Mouse (Mus musculus) neural tube, embryonic 15.5 days (tissue): ENCODE data around the gene Itgbl1. TPM values are rescaled to one million over a fixed set of nuclear protein-coding genes. Genes with fewer than 3 reads are reported as not detected.
"Not testable (repeated sequence)": the region's sequence is repeated elsewhere in the genome, so short reads cannot be mapped to it uniquely, and the experiment has no call there.

ENCODE experiments used
- ATAC-seq: fragments of 200-750 bp; cut with Nextera tagmentation; 2 replicates; pipeline ENCODE4 v1.8.0; 2017; ENCODE audit warnings: mild to moderate bottlenecking, moderate TSS enrichment, moderate library complexity; ENCODE audit not compliant: low FRiP score
- H3K27ac ChIP-seq: fragments of 300-500 bp; sonication (generic); replicated peaks from 2 replicates; pipeline ENCODE4 v1.5.1; 2015; ENCODE audit warnings: mild to moderate bottlenecking, inconsistent platforms
- H3K27me3 ChIP-seq: fragments of 300-500 bp; sonication (generic); replicated peaks from 2 replicates; pipeline ENCODE4 v1.6.1; 2015; ENCODE audit warnings: inconsistent platforms
- H3K36me3 ChIP-seq: fragments of 300-500 bp; sonication (generic); 2 replicates; pipeline ENCODE4 v1.6.1; 2015; ENCODE audit warnings: inconsistent platforms
- H3K4me1 ChIP-seq: fragments of 300-500 bp; sonication (generic); 2 replicates; pipeline ENCODE4 v1.6.1; 2015; ENCODE audit warnings: inconsistent platforms
- H3K4me2 ChIP-seq: fragments of 300-500 bp; sonication (generic); 2 replicates; pipeline ENCODE4 v1.6.1; 2015; ENCODE audit warnings: inconsistent platforms, mild to moderate bottlenecking, moderate library complexity
- H3K4me3 ChIP-seq: fragments of 300-500 bp; sonication (generic); replicated peaks from 2 replicates; pipeline ENCODE4 v1.5.1; 2015; ENCODE audit warnings: mild to moderate bottlenecking, inconsistent platforms
- H3K9ac ChIP-seq: fragments of 300-500 bp; sonication (generic); replicated peaks from 2 replicates; pipeline ENCODE4 v1.6.1; 2015; ENCODE audit warnings: mild to moderate bottlenecking, inconsistent platforms
- H3K9me3 ChIP-seq: fragments of 300-500 bp; sonication (generic); replicated peaks from 2 replicates; pipeline ENCODE4 v1.6.1; 2016; ENCODE audit warnings: inconsistent platforms
- WGBS: fragments of 180-500 bp; shearing (Covaris S2); methylation state at CpG from one replicate; pipeline ENCODE4 v1.1.7; 2015; ENCODE audit warnings: mixed read lengths; 5-methylcytosine and 5-hydroxymethylcytosine counted together
- polyA plus RNA-seq: library from polyadenylated mRNA; unstranded; fragments of >200 nt; fragmentation: Nextera tagmentation; extraction: Ambion mirVana; gene quantifications from 2 replicates; pipeline ENCODE4 v1.2.1, GENCODE M21; 2015

The Itgbl1 gene
- polyA plus RNA-seq = 3.0 and 4.4 TPM in 2 replicates

DNA sequence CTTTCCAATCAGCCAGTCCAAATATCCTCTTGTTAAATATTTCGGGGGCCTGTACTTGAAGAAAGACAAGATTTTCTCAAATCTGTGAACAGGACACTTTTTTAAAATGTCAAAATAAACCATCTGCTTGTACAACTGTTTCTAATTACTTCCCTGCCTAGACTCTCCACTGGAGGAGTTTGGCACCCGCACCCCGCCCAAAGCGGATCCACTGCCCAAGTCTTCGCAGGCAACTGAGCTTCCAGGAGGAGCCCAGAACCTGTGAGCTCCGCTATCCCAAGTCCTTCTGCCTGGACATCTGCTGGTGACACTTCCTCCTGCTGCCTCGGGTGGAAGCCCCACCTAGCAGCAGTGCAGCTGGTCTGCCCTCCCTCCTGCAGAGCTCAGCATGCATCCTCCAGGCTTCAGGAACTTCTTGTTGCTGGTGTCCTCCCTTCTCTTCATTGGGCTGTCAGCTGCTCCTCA, at the start of gene Itgbl1:
Itgbl1 (plus strand) TSS at position 51 of the 465 bp plus-strand sequence.
- H3K4me1 ChIP-seq = peaks cover 4% of the 10 kb centered on the region
- H3K27ac ChIP-seq = no peak within 1 kb of the TSS
- H3K9ac ChIP-seq = no peak within 1 kb of the TSS
- no peaks in the 10 kb centered on the region for H3K36me3 ChIP-seq
- WGBS = 52% methylated on average over 7 of the region's 7 CpGs
- H3K4me3 ChIP-seq = no peak within 1 kb of the TSS
- H3K4me2 ChIP-seq = no peak within 1 kb of the TSS
- no peak for ATAC-seq
- H3K9me3 ChIP-seq = no peaks in the 10 kb centered on the region
- H3K27me3 ChIP-seq = no peaks in the 10 kb centered on the region

DNA sequence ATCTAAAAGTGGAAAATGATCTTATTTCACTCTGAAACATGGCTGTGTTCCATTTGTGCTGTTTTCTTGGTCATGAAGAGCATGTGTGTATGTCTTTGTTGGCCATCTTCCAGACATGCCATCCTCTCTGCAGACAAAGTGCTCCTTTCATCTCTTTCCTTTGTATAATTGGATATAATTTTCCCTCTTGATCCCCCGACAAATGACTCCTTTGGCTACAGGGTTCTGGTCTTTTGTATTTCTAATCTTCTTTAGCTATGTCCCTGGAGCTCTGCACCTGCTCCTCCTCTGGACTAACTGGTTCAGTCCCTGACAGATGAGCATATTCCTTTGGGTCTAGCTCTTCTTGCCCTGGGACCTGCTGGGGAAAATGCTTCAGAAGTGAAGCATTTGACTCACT, 36.8 kb upstream of the Itgbl1 start:
- Histone ChIP-seq H3K9me3 (no peaks in the 10 kb centered on the region), H3K27ac (no peak overlapping the region), H3K36me3 (no peaks in the 10 kb centered on the region), H3K9ac (no peak overlapping the region), H3K4me1 (peaks cover 17% of the 10 kb centered on the region), H3K27me3 (no peaks in the 10 kb centered on the region), H3K4me2 (no peak overlapping the region), H3K4me3 (no peak overlapping the region)
- WGBS = 12% methylated on average over 1 of the region's 1 CpGs
- no peak for ATAC-seq

DNA sequence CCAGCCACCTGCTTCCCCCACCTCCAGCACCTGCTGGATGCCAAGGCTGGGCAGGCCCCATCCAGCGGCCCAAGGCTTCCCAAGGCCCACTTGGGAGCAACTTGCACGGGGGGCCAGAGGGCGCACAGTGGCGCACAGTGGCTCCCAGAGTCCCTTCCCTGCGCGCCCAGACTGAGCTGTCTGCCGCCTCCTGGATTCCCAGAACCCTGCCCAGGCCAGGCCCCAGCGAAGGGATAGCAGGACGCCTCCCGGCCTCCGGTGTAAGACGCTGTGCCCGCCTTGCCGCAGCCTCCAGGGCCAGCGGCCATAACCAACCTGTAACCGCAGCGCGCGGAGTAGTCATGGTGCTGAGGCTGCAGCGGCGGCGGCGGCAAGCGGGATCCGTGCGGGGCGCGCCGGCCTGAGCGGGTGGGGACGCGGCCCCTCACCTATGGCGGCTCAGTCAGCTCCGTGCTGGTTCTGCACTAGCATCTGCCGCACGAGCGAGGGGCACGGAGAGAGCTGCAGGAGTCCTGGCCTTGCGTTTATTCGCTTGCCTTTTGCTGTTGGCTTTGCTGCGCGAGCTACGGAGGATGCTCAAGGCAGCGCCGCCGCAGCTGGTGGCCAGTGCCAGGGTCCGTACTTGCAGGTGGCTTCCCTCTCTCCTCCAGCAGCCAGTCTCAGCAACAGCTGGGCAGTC, 33.1 kb upstream of the Itgbl1 start, which contains the start of gene Nalcn:
Nalcn (minus strand) TSS at position 644 of the 679 bp plus-strand sequence.
- WGBS = under 1% methylated on average over 47 of the region's 47 CpGs
- Histone ChIP-seq H3K4me2 (peak within 1 kb of the TSS; percentile 79), H3K4me1 (peaks cover 17% of the 10 kb centered on the region), H3K9ac (peak within 1 kb of the TSS; percentile 71), H3K9me3 (no peaks in the 10 kb centered on the region), H3K27me3 (no peaks in the 10 kb centered on the region), H3K4me3 (peak within 1 kb of the TSS; percentile 58), H3K27ac (peak within 1 kb of the TSS; percentile 77), H3K36me3 (no peaks in the 10 kb centered on the region)
- ATAC-seq = peak; percentile 94

DNA sequence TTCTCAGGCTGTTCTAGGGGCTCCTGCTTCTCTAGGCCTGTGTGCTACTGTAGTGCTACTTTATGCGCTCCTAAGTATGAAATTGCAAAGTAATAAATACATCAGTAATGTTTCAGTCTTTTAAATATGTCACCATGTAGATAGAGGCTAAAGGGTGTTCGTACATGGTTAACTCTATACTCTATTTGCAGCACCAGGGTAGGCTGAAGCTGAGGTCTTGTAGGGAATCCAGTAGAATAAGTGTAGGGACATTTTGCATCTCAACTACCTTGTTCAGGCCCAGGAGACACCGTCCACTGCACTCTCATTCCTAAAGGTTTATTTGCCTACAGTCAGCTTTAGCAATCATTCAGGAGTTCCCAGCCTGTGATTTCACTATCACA, 32.6 kb upstream of the Itgbl1 start:
- WGBS = 54% methylated on average over 3 of the region's 3 CpGs
- H3K4me3 ChIP-seq = peak overlapping the region; percentile 58
- H3K9ac ChIP-seq = peak overlapping the region; percentile 71
- no peaks in the 10 kb centered on the region for H3K36me3 ChIP-seq
- H3K27ac ChIP-seq = peak overlapping the region; percentile 77
- H3K27me3 ChIP-seq = no peaks in the 10 kb centered on the region
- H3K9me3 ChIP-seq = no peaks in the 10 kb centered on the region
- peaks cover 17% of the 10 kb centered on the region for H3K4me1 ChIP-seq
- peak overlapping the region; percentile 79 for H3K4me2 ChIP-seq
- peak; percentile 58 for ATAC-seq

DNA sequence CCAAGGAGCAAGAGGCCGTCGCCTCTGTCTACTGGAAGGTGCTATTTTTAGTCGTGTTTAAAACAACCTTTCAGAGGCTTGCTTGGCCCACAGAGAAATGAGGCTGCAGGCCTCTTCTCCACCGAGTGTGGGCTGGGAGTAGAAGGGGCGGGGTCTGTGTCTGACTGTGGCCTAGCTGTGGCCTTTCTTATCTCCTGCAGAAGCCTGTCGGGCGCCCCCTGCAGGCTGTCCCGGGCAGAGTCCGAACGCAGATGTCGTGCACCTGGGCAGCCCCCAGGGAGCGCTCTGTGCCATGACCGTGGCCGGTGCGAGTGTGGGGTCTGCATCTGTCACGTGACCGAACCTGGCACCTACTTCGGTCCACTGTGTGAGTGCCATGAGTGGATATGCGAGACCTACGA, 1.3 kb downstream of the Itgbl1 start:
- WGBS = 17% methylated on average over 20 of the region's 20 CpGs
- Histone ChIP-seq H3K4me3 (peak overlapping the region; percentile 14; the same call in 1 of the 2 replicates), H3K9ac (no peak overlapping the region), H3K4me2 (peak overlapping the region; percentile 40), H3K4me1 (peaks cover 4% of the 10 kb centered on the region), H3K9me3 (no peaks in the 10 kb centered on the region), H3K27ac (no peak overlapping the region), H3K36me3 (no peaks in the 10 kb centered on the region), H3K27me3 (no peaks in the 10 kb centered on the region)
- no peak; the same call in 1 of the 2 replicates for ATAC-seq

DNA sequence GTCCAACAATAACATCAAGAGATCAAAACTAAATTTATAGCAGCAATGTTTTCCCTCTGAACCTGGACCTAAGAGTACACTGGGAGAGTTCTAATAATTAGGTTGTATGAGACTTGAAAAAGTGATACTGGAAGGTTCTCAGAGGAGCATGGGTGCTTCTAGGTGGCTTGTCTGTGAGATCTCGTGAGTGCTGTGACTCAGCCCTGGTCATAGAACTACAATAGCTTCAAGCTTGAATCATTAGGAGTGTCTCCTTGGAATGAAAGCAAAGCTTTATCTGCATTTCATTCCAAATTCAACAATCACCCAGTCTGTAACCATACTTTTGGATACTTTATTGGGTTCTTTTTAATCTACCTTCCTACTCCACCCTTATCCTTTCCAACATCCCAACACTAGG, 2.6 kb downstream of the Itgbl1 start:
- H3K4me2 ChIP-seq = no peak overlapping the region
- no peak overlapping the region for H3K9ac ChIP-seq
- no peaks in the 10 kb centered on the region for H3K36me3 ChIP-seq
- no peak overlapping the region for H3K4me3 ChIP-seq
- ATAC-seq = no peak
- no peaks in the 10 kb centered on the region for H3K9me3 ChIP-seq
- H3K4me1 ChIP-seq = peaks cover 4% of the 10 kb centered on the region
- 92% methylated on average over 1 of the region's 1 CpGs for WGBS
- no peak overlapping the region for H3K27ac ChIP-seq
- no peaks in the 10 kb centered on the region for H3K27me3 ChIP-seq

DNA sequence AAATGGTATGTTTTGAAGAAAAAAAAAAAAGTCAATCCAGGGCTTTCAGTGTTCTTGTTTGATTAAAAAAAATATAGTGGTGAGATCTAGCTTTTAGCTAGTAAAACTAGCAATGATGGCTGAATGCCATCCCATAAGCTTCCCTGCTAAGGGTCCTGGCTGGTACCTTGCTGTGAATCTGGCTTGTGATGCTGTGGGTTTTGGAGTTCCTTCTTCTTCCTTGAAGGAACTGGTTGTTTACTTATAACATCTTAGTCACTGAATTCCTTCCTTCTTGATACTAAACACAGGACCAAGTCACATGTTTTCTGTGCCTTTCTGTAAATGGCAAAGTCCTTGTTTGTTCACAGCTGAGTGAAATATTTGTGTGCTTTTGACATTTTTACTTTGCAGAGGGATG, 3.4 kb downstream of the Itgbl1 start:
- Histone ChIP-seq H3K4me3 (no peak overlapping the region), H3K36me3 (no peaks in the 10 kb centered on the region), H3K4me2 (no peak overlapping the region), H3K27me3 (no peaks in the 10 kb centered on the region), H3K4me1 (peaks cover 4% of the 10 kb centered on the region), H3K9ac (no peak overlapping the region), H3K27ac (no peak overlapping the region), H3K9me3 (no peaks in the 10 kb centered on the region)
- no peak for ATAC-seq

DNA sequence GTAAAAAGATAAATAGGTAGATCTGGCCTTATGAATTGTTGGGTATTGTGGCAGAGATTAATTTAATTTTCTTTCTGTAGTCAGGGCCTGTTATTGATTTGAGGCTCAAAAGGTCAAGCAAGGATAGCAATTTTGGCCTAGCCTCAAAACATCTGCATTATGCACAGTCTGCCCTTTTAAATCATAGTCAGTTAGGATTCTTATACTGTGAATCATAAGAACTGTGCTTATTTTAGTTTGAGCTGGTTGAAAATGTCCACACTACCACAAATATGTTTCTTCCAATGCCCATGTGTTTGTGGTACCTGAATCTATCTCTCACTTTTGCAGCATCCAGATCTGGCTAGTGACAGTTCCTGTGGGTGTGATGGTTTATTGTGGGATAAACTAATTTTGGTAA, 4.7 kb downstream of the Itgbl1 start:
- Histone ChIP-seq H3K27ac (no peak overlapping the region), H3K9ac (no peak overlapping the region), H3K9me3 (no peaks in the 10 kb centered on the region), H3K4me3 (no peak overlapping the region), H3K27me3 (no peaks in the 10 kb centered on the region), H3K4me2 (no peak overlapping the region), H3K4me1 (peaks cover 4% of the 10 kb centered on the region), H3K36me3 (no peaks in the 10 kb centered on the region)
- no peak for ATAC-seq

DNA sequence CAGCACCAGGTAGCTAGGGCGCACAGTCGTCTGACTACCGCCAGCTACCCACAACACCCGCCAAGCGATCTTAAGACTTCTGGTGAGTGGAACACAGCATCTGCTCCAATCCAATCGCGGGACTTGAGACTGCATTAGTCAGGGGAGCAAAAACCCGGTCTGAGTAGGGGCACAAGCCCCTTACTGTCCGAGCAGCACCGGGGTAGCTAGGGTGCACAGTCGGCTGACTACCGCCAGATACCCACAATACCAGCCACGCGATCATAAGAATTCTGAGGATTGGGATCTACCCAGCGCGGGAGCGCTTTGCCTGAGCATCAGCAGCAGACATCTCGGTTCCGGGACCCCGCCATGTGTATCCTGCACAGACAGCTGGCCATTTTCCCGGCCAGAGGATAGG, 11.3 kb downstream of the Itgbl1 start:
- not testable (repeated sequence) for H3K4me1 ChIP-seq, H3K9ac ChIP-seq, H3K36me3 ChIP-seq, H3K9me3 ChIP-seq, H3K27ac ChIP-seq, ATAC-seq, H3K4me2 ChIP-seq, H3K4me3 ChIP-seq, H3K27me3 ChIP-seq
- 91% methylated on average over 21 of the region's 21 CpGs for WGBS

DNA sequence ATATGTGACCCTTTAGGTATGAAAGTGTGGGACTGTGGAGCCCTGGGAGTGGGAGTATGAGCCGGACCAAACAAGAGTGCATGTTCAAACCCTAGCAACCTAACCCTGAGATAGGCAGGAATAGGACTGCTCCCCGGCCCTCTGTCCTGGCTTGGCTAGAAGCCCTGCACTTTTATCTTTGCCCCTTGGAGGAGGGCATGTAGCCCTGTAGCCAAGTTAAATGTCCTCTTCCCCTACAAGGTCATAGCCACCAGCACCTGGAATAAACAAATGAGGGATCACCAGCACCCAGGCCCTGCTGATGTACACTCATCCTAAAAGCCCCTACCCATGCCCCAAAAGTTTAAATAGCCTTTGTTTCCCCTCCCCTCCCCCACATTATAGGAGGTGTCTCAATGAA, 18.3 kb downstream of the Itgbl1 start:
- Histone ChIP-seq H3K9ac (no peak overlapping the region), H3K4me1 (no peaks in the 10 kb centered on the region), H3K4me3 (no peak overlapping the region), H3K9me3 (no peaks in the 10 kb centered on the region), H3K27ac (no peak overlapping the region), H3K27me3 (no peaks in the 10 kb centered on the region), H3K36me3 (no peaks in the 10 kb centered on the region), H3K4me2 (no peak overlapping the region)
- ATAC-seq = no peak
- 85% methylated on average over 2 of the region's 2 CpGs for WGBS

DNA sequence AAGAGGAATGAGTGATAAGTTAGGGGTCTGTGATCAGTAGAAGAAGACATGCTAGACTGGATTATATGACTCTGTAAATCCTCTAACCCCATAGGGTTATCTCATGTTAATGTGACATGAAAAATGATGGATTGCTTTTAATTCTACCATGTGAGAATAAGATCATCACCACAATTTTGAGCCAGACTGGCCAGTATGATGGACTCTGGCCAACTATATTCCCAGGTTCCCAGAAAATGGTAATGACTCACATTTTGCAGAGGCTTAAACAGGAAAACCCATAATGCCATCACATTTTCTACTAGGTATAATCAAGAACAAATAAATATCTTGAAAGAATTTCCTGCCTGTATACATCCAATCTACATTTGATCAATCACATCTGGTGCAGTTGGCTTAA, 55.0 kb downstream of the Itgbl1 start:
- no peaks in the 10 kb centered on the region for H3K36me3 ChIP-seq
- no peaks in the 10 kb centered on the region for H3K4me1 ChIP-seq
- H3K27ac ChIP-seq = no peak overlapping the region
- no peak overlapping the region for H3K4me2 ChIP-seq
- no peaks in the 10 kb centered on the region for H3K27me3 ChIP-seq
- H3K4me3 ChIP-seq = no peak overlapping the region
- ATAC-seq = no peak
- no peak overlapping the region for H3K9ac ChIP-seq
- no peaks in the 10 kb centered on the region for H3K9me3 ChIP-seq

DNA sequence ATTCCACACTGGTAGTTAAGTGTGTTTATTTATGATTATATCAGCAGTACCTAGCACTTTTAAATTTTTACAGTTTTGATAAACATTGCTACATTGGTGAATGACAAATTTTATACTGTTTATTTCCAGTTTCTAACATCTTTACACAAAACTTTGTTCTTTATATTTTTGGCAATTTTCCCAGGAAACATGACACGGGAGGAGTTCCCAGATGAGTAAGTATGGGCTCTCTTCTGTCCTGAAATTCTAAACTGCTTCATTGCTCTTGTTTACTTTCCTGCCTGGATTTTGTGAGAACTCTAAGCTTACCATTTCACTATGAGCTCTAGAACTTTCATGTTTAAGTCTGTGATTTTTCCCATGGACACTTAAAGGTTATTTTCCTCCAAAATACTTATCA, 82.3 kb downstream of the Itgbl1 start:
- WGBS = 67% methylated on average over 1 of the region's 1 CpGs

More for the DNA sequence above, 82.3 kb downstream of the Itgbl1 start:
- H3K9ac ChIP-seq = no peak overlapping the region
- H3K27me3 ChIP-seq = no peaks in the 10 kb centered on the region
- no peak for ATAC-seq
- H3K4me2 ChIP-seq = no peak overlapping the region
- no peak overlapping the region for H3K27ac ChIP-seq
- H3K9me3 ChIP-seq = no peaks in the 10 kb centered on the region
- no peaks in the 10 kb centered on the region for H3K4me1 ChIP-seq
- H3K4me3 ChIP-seq = no peak overlapping the region
- no peaks in the 10 kb centered on the region for H3K36me3 ChIP-seq
